Mouse (Mus musculus): ENCODE measurements around the gene Glis2.
A peak's percentile ranks its signal among the peaks of the same experiment; 100 is the strongest.

The Glis2 gene

DNA sequence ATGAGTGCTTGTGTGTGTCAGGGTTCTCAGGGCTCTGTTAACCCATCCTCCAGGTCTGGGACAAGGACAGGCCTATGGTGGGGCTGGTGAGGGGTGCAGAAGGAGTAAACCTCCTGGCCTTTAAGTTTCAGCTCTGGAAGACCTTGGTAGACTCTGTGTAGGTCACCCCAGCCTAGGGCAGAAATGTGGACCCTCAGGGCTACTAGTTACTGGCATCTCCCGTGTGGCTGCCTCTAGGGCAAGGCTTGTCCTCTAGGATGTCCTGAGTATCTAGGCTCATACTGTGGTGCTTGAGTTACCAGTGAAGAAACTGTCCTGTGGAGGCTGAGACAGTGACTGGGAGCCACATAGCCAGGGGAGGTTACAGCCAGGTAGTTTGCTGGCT is 8.9 kb downstream of the Glis2 start:
- no peak for DNase-seq (ENCODE audit: low spot score in 2 of 2)

DNA sequence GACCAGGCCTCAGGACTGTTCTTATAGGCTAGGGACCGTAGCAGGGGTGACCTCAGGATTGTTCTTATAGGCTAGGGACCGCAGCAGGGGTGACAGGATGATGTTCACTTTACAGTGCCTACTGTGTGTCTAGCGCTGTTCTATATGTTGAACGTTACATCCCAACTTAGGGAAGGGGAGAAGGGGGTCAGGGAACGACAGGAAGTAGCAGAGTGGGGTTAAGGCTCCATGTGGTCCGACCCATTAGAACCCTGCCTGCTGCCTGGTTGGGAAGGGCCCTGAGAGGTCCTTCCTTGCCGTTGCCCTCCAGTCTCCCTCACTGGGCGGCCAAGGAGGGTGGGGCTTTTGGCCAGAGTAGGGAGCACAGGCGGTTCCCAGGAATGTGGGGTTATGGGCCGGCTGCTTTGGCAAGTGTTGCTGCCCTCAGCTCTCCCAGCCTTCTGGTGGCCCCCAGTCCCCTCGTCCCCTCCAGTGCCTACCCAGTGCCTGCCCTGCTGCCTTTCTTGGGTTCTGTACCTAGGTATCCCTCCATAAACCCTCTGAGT is 9.9 kb downstream of the Glis2 start:
- DNase-seq (ENCODE audit: low spot score in 2 of 2): no peak

DNA sequence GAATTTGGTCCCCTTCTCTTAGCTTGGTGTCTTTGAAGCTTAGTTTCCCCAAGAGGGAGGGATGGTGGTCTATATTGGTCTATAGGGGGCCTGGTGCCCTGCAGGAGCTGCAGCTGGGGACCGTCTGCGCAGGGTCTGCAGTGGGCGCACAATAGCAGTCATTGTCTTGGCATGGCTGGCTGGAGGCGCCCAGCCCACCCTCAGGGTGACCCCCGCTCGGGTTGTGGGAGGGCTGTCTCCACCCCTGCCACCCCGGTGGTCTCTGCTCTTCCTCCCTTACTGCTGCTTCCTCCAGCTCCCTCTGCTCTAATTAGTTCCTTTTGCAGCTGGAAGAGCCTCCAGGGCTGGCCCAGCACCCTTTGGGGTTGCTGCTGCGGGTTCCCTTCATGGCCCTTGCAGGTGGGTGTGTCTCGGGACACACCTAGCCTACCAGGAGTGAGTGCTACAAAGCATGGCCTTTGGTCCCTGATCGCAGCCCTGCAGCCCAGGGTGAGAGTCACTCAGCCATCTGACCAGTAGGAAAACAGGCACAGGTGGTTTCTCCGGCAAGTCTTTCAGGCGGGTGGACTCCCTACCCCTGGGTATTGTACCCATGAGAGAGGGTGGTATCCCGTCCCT is 11.1 kb downstream of the Glis2 start:
- no peak for DNase-seq (ENCODE audit: low spot score in 2 of 2)

DNA sequence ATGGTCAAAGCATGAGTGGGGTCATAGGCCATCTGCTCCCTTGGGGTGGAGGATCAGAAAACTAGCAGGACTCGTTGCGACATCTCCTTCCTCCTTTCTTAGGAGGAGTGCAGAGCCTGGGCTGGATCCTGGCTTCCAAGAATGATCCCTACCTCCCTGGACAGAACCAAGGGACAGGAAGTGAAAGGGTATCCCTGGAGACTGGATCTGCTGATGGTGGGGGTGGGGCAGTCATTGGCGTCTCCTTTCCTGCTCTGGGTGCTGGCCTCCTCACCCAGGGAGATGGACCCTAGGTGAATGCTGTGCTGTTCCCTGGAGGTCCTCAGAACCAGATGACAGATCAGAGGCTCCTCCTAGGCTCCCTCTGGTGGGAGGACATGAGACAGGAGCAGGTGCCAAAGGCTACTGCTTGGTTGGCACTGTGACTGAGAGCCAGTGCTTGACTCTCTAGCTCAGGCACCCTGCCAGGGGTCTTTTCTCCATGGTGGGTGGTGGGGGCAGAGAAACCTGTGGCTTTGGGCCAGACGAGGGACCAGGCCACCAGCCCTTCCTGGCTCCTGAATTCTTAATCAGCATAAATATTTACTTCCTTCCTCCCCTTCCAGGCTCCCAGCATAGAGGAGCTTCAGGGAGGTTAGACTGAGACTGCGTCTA is 12.0 kb downstream of the Glis2 start:
- no peak for DNase-seq (ENCODE audit: low spot score in 2 of 2)

DNA sequence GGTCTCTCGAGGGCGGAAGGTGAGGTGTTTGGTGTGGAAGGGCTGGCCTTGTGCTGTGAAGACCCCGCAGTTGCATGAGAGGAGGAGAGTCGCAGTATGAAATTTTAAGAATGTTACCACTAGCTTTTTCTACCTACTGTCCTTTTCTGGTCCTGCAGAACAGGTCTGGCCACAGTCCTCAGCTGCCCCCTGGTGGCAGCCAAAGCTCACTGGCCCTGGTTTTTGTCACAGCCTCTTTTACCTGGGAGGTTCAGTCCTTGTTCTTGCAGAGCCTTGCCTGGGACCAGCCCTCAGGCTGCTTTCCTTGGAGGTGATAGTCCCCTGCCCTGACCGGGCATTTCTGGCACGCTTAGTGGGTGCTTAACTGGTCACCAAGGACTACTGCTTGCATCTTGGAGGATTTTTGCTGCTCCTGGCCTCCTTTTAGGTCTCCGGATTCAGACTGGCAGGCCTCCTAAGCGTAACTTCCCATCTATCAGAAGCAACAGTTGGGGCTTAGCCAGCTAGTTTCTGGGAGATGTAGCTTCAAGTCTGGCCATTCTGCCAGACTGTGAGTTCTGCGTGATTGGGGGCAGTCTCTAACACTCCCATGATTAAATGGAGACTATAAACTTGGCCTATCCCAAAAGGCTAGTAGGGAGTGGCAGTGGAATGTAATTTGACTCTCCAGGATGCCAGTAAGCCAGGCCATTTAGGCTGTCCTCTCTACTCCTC is 13.5 kb downstream of the Glis2 start:
- DNase-seq (ENCODE audit: low spot score in 2 of 2): peak; percentile 62 to 75

DNA sequence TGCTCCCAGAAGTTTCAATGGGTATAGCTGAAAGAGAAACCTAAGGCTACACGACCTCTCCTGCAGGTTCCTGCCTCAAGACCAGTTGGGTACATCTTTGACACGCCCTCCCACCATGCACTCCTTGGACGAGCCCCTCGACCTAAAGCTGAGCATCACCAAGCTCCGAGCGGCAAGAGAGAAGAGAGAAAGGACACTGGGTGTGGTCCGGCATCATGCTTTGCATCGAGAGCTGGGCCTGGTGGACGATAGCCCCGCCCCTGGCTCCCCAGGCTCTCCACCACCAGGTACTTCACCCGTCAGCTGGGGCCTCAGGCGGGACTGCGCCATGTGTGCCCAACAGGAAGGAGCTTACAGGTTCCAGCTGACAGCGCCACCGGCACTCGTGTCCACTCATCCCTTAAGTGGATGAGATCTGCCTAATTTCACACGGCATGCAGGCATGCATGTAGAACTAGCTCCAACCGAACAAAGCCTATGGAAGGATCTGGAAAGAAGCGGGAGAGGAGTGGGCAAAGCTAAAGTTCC is 14.1 kb downstream of the Glis2 start:
- DNase-seq (ENCODE audit: low spot score in 2 of 2): no peak

DNA sequence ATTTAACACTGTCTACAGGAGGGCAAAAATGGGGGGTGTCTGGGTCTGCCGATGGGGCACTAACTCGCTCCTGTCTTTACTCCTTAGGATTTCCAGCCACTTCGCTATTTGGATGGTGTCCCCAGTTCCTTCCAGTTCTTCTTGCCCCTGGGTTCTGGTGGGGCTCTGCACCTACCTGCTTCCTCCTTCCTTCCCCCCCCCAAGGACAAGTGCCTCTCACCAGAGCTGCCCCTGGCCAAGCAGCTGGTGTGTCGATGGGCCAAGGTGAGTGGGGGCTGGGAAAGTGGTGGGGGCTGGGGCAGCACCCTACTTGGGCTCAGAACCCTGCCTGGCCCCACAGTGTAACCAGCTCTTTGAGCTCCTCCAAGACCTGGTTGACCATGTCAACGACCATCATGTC is 16.7 kb downstream of the Glis2 start:
- no peak for DNase-seq (ENCODE audit: low spot score in 2 of 2)

DNA sequence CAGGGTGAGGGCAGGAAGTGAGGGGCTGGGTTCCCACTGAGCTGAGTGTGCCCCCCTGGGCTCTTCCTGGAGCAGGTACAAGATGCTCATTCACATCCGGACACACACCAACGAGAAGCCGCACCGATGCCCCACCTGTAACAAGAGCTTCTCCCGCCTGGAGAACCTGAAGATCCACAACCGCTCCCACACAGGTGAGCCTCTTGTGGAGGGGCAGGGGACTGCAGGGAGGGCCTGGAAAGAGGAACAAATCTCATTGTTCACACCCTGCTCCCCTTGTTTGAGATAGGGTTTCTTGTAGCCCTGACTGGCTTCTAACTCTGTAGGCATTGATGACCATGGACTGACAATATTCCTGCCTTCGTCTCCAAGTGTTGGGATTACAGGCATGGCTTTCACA is 17.2 kb downstream of the Glis2 start:
- DNase-seq (ENCODE audit: low spot score in 2 of 2): no peak

DNA sequence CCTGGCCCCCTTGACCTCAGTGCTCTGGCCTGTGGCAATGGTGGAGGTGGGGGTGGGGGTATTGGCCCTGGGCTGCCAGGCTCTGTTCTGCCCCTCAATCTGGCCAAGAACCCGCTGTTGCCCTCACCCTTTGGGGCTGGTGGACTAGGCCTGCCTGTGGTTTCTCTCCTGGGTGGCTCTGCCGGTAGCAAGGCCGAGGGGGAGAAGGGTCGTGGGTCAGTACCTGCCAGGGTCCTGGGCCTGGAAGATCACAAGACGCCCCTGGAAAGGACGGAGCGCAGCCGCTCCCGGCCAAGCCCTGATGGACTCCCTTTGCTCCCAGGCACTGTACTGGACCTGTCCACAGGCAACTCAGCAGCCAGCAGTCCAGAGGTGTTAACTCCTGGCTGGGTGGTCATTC is 19.2 kb downstream of the Glis2 start:
- no peak for DNase-seq (ENCODE audit: low spot score in 2 of 2)

DNA sequence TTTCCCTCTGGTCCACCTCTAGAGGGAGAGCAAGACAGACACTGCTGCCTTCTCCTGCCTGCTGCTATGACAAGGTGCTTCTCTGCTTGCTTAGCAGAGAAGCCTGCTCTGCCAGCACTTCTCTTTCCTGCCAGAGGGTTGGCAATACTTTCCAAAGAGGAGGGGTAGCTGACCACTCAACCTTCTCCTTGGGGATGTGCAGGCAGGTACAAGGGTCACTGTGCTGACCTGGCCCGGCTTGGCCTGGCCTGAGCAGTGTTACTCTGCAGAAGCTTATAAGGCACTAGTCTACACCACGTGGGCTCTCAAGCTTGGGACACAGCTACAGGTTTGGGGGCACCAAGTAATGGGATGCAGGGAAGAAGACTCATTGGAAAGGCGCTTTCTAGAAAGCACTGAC is 20.1 kb downstream of the Glis2 start:
- DNase-seq (ENCODE audit: low spot score in 2 of 2): no peak

DNA sequence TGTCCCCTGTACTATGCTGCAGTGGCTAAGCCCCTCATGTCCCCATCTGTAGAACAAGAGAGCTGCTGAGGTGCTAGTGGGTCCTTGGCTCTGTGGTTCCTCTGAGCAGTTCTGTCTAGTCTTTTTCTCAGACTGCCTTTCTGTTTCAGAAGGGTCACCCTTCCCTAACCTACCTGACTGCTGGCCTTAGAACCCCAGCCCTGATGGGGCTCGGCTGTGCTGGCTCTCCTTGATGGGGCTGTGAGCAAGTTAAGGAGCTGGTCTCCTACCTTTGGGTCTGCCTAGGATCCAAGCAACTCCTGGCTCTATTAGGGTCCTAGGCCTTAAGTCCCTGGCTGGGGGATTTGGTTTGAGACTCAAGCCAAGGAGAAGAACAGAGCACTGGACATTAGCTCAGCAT is 20.8 kb downstream of the Glis2 start:
- no peak for DNase-seq (ENCODE audit: low spot score in 2 of 2)

DNA sequence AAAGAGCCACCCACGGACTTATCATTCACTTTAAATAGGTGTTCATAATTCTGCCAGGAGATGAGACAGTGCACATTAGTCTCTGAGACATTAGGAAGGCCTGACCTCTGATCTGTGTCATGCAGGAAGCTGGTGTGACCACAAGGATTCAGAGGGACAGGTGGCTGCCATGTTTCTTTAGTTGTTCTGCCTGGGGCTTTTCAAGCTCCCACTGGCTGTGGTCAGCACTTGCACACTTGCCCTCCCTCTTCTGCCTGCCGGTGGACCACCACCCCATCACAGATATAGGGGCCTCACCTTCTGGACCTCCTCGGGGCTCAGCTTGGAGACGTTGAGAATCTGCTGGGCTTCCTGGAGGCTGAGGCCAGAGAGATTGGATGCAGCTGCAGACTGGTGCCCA is 22.3 kb downstream of the Glis2 start:
- no peak for DNase-seq (ENCODE audit: low spot score in 2 of 2)

DNA sequence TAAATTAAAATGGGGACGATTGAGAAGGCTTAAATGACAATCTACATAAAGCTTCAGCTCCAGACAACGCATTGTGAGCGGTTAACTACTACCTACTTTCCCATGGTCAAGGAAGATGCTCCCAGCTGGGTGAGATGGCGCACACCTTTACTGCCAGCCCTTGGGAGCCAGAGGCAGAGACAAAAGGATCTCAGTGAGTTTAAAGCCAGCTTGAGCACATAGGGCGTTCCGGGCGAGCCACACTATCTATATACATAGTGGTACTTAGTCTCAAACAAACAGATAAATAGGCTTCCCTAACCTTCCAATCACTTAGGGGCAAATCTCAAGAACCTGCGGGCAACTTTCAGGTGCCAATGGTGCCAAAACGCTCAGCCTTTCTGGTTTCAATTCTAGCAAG is 29.6 kb downstream of the Glis2 start:
- DNase-seq (ENCODE audit: low spot score in 2 of 2): no peak

DNA sequence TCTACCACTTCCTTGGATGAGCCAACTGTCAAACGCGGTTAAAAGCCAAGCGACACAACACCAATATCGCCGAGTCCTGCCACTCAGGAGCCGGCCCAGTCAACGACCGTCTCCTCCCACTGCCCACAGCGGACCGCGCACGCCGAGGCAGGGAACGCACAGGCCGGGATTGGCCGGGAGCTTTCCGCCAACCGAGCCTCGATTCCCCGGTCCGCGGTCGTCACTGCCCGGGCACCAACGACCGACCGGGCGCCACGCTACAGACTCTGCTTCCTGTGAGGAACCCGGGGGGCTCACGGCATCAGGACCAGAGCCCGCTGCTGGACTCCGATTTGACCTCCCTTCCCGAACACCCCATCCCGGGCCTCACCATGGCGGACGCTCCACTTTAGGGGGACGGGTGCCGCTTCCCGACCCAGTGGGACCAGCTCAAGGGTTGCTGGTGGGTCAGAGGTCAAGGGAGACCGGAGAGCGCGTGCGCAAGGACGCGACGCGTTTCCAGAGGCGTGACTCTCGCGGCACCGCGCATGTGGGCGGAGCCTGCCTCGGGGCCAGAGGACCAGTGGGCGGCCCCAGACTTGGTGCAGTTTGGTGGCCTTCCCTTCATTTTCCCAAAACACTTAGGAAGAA is 30.1 kb downstream of the Glis2 start, which contains the start of gene Pam16:
Gene Pam16, minus strand, starts transcription at position 508 of the 630 bp plus-strand sequence.
- DNase-seq (ENCODE audit: low spot score in 2 of 2): peak; percentile 79 to 87

DNA sequence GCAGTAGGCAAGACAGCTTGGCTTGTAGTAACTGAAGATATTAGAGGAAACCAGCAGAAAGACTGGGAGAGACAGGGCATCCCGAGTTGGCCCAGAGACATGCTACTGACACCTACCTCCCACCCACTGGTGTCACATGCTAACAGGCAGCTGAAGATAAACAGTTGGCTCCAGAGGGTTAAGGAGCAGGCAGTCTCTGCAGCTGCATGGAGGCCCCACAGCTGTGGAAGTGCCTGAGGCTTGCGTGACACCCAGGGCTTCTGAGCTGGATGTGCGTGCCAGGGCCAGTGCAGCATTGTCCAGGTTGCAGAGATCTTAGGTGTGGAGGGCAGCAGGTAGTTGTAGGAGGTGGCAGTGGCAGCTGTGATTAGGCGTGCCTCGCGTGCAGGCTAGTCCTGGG is 32.6 kb downstream of the Glis2 start:
- no peak for DNase-seq (ENCODE audit: low spot score in 2 of 2)

DNA sequence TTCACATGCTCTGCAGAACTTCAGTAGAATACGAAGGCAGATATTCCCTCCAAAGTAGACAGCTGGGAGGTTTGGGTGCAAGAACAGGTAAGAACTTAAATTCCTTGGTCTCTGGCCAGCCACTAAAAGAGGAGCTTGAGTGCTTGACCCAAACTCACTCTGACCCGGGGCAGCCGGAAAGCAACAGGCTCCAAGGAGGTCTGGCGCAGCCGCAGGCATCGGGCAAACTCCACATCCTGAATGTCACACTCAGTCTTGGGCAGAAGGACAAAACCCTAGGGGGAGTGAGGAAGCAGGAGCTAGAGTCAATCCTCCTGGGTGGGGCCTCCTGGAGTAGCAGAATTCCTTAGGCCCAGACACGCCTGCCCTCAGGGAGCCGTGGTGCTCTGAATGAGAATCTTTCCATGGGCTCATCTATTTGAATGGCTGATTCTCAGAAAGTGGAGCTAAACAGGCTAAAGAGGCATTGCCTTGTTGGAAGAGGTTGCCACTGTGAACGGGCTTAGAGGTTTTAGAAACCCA is 34.4 kb downstream of the Glis2 start:
- DNase-seq (ENCODE audit: low spot score in 2 of 2): no peak

DNA sequence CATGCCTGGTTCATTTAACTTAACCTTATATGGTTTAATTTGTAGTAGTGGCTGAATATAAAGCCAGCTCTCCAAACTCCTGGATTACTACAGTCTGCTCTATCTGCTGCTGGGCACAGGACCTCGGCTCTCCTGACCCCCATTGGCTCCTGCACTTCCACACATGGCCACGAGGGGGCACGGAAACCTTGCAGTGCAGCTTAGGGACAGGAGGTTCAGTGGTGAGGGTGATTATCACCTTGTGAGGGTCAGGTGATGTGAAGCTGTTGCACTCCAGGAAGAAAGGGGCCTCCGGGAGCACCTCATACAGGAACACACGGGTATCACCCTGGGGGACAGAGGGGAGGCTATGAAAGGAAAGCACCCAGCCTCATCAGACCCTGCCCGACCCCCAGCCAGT is 35.4 kb downstream of the Glis2 start:
- DNase-seq (ENCODE audit: low spot score in 2 of 2): peak; percentile 66 to 84

DNA sequence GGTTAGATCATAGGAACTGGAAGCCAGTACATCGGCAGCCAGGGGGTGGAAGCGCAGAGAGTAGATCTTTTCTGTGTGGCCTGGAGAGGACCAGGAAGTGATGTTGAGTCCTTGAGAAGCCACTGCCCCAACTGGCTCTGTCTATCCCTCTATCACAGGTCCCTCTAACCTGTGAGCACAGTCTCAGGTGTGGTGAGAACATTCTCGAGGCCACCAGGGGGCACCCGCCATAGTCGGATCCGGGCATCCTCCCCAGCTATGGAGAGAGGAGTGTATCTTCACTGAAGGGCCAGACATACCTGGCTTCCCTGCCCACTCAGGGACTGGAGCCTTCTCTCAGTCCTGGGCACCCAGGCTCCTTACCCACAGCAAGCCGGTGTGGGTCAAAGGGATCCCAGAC is 37.5 kb downstream of the Glis2 start:
- DNase-seq (ENCODE audit: low spot score in 2 of 2): no peak

DNA sequence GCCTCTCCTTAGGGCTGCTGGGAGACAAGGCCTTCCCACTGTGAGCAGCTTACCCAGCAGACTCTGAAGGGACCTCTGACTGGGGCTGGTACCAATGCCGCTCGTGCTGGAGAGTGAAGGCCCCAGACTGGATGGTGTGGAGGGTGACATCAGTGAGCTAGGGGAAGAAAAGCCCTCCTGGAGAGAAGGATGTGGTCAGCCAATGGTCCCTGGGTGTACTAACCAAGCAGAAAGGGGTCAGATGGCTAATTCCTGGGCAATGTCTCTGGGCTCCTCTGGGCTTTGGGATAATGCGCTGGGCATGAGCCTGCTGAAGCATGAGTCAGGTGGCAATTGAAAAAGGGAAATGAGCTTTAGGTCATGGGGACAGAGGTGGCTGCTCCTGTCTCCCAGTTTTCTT is 39.1 kb downstream of the Glis2 start:
- DNase-seq (ENCODE audit: low spot score in 2 of 2): no peak

DNA sequence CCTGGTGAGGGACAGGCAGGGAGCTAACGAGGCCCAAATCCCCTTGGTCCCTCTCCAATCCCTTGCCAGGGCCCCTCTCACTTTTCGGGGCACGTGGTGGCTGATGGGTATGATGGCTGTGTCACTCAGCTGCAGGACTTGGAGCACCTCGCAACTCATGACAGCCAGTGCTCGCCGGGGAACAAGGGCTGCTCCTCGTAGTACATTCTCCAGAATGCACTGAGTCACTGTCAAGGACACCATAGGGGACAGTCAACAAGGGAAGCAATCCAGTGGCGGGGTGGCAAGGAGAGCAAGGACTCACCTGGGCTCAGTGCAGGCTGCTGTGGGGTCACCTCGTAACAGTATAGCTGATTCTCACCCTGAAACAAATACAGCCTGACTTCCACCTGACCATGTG is 40.2 kb downstream of the Glis2 start:
- no peak for DNase-seq (ENCODE audit: low spot score in 2 of 2)

DNA sequence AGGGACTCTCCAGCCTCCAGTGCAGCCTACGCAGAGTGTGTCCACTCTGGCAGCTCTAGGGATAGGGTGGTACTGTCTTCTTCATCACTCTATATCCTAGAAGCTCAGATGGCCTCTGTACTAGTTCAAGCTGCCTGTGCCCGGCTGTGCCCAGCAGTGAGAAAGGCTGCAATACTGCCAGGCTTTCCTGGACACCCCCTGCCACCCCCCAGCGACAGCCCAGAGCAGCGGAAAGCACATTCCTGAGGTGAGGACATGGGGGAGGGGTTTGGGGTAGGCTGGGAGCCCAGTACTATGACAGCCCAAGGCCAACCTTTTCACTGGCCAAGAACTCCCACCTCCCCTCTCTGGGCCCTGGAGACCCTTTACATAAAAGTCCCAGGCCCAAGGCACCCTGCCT is 41.2 kb downstream of the Glis2 start:
- DNase-seq (ENCODE audit: low spot score in 2 of 2): no peak

DNA sequence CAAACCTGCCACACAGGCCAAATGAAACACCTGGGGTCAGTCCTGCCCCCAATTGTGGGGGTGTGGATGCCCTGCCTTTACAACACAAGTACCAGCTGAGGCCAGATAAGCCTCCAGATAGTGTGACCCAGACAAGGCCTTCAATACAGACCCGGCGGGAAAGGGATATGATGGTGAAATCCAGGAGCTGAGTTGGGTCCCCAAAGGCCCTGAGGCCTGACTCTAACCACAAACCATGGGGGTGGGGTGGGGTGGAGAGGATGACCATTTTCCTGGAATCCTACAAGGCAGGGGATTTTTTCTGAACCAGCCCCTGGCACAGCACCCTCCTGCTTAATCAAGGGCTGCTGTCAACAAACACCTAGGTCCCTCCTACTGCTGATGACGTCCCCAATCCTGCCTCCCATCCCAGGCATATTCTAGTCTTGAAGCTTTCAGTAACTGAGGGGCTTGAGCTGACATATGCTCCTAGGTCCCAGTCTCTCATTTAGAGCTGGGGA is 44.4 kb downstream of the Glis2 start:
- no peak for DNase-seq (ENCODE audit: low spot score in 2 of 2)
